Comparison of ENCODE assay signal across 17 mouse cellular contexts in genomic region chr8:60755704-60756415, GRCm38 (mm10).
DNase-seq lines count a peak whose midpoint lies in the region; ATAC-seq and TF ChIP-seq lines count a peak whose summit lies in the region.
"Had no signal": no experiment of that assay in that cellular context is flagged by ENCODE, and none has a peak within 500 bp of the region (broad histone marks: within the 10 kb centered on the region; RNA-seq: fewer than 3 reads in every experiment).

No protein-coding gene starts in this region.

- 51% methylated on average over 18 of the region's 18 CpGs for WGBS in lung, embryonic 16.5 days
- 59% methylated on average over 18 of the region's 18 CpGs for WGBS in intestine, embryonic 16.5 days
- WGBS in kidney, embryonic 15.5 days = 55% methylated on average over 18 of the region's 18 CpGs
- 88% methylated on average over 18 of the region's 18 CpGs for WGBS in cerebellum, adult 2 months

- 0 out of 2 replicates have a peak, but pooled peaks have one; percentile 28 for ATAC-seq in lung, embryonic 16.5 days (ENCODE audit: low read depth)
- no peak for ATAC-seq in intestine, embryonic 16.5 days
- peak; percentile 95 for ATAC-seq in kidney, embryonic 15.5 days (replicated peaks; ENCODE audit: low FRiP score)
- ATAC-seq: forebrain, embryonic 13.5 days; hindbrain, postnatal 0 days had no signal

- H3K36me3 ChIP-seq in lung, embryonic 16.5 days (ENCODE audit: control insufficient read depth, insufficient read depth, low read length) = no peaks in the 10 kb centered on the region
- H3K36me3 ChIP-seq in intestine, embryonic 16.5 days (ENCODE audit: control insufficient read depth, insufficient read depth, low read length) = no peaks in the 10 kb centered on the region
- no peaks in the 10 kb centered on the region for H3K36me3 ChIP-seq in kidney, embryonic 15.5 days
- H3K36me3 ChIP-seq: limb, embryonic 10.5 days; stomach, embryonic 15.5 days had no signal

- no peaks in the 10 kb centered on the region for H3K9me3 ChIP-seq in lung, embryonic 16.5 days (ENCODE audit: control insufficient read depth, low read length)
- H3K9me3 ChIP-seq in intestine, embryonic 16.5 days (ENCODE audit: control insufficient read depth, low read length) = no peaks in the 10 kb centered on the region
- H3K9me3 ChIP-seq in kidney, embryonic 15.5 days (replicated peaks) = no peaks in the 10 kb centered on the region
- H3K9me3 ChIP-seq: forebrain, embryonic 13.5 days; limb, embryonic 10.5 days; stomach, embryonic 15.5 days had no signal

- H3K4me2 ChIP-seq in lung, embryonic 16.5 days (ENCODE audit: low read depth, low read length) = no peak overlapping the region
- H3K4me2 ChIP-seq in intestine, embryonic 16.5 days (ENCODE audit: low read depth, low read length) = 0 out of 2 replicates have a peak overlapping the region, but pooled peaks have one; percentile 11
- H3K4me2 ChIP-seq in kidney, embryonic 15.5 days = peak overlapping the region; percentile 41
- H3K4me2 ChIP-seq: forebrain, embryonic 13.5 days; liver, embryonic 11.5 days; stomach, embryonic 15.5 days had no signal

- no peaks in the 10 kb centered on the region for H3K4me1 ChIP-seq in lung, embryonic 16.5 days (replicated peaks; ENCODE audit: control insufficient read depth, insufficient read depth, low read length)
- H3K4me1 ChIP-seq in intestine, embryonic 16.5 days (ENCODE audit: control insufficient read depth, insufficient read depth, low read length) = no peaks in the 10 kb centered on the region; the same call in 1 of the 2 replicates
- no peaks in the 10 kb centered on the region for H3K4me1 ChIP-seq in kidney, embryonic 15.5 days
- H3K4me1 ChIP-seq in cerebellum, adult 2 months (ENCODE audit: control insufficient read depth, insufficient read depth, low read length) = no peaks in the 10 kb centered on the region
- H3K4me1 ChIP-seq: forebrain, embryonic 13.5 days; stomach, embryonic 15.5 days had no signal

- DNase-seq in lung, postnatal 36 days = no peak
- peak; percentile 87 for DNase-seq in yolk sac, embryonic 10.5 days (ENCODE audit: low spot score)
- DNase-seq in gastrocnemius, postnatal 10 days = no peak
- no peak for DNase-seq in cerebellum, adult 2 months
- DNase-seq: cerebellum, postnatal 25 days; heart, postnatal 4 days; lung, adult 2 months; spleen, adult 18-20 months had no signal

- H3K4me3 ChIP-seq in lung, embryonic 16.5 days (ENCODE audit: low read length) = no peak overlapping the region
- no peak overlapping the region for H3K4me3 ChIP-seq in intestine, embryonic 16.5 days (ENCODE audit: low read length)
- no peak overlapping the region for H3K4me3 ChIP-seq in kidney, embryonic 15.5 days (replicated peaks)
- H3K4me3 ChIP-seq in cerebellum, adult 2 months (replicated peaks; ENCODE audit: insufficient read depth, low read depth, low read length) = no peak overlapping the region
- H3K4me3 ChIP-seq: forebrain, embryonic 13.5 days; layer of hippocampus, adult 2 months; limb, embryonic 10.5 days; stomach, embryonic 15.5 days had no signal

- H3K9ac ChIP-seq in lung, embryonic 16.5 days (ENCODE audit: low read length) = no peak overlapping the region
- H3K9ac ChIP-seq in intestine, embryonic 16.5 days (ENCODE audit: low read depth, low read length) = no peak overlapping the region
- H3K9ac ChIP-seq in kidney, embryonic 15.5 days = no peak overlapping the region
- H3K9ac ChIP-seq: forebrain, embryonic 13.5 days; stomach, embryonic 15.5 days had no signal

- TF ChIP-seq POLR2A in cerebellum, adult 2 months (IDR thresholded peaks at IDR 0.05; ENCODE audit: borderline replicate concordance, insufficient read depth, low read length) = no peak

- H3K27me3 ChIP-seq in lung, embryonic 16.5 days (ENCODE audit: control insufficient read depth, insufficient read depth, low read depth, low read length) = no peaks in the 10 kb centered on the region
- no peaks in the 10 kb centered on the region for H3K27me3 ChIP-seq in intestine, embryonic 16.5 days (replicated peaks; ENCODE audit: control insufficient read depth, insufficient read depth, low read length)
- no peaks in the 10 kb centered on the region for H3K27me3 ChIP-seq in kidney, embryonic 15.5 days
- H3K27me3 ChIP-seq in cerebellum, adult 2 months (ENCODE audit: control insufficient read depth, insufficient read depth, low read length) = no peaks in the 10 kb centered on the region
- H3K27me3 ChIP-seq: forebrain, embryonic 13.5 days; stomach, embryonic 15.5 days had no signal

- TF ChIP-seq CTCF in cerebellum, adult 2 months (IDR thresholded peaks at IDR 0.05; ENCODE audit: borderline replicate concordance, insufficient read depth, low read depth, low read length) = no peak

- no peak overlapping the region for H3K27ac ChIP-seq in lung, embryonic 16.5 days (ENCODE audit: low read length)
- H3K27ac ChIP-seq in intestine, embryonic 16.5 days (ENCODE audit: low read length) = no peak overlapping the region
- peak overlapping the region; percentile 87 for H3K27ac ChIP-seq in kidney, embryonic 15.5 days
- no peak overlapping the region for H3K27ac ChIP-seq in cerebellum, adult 2 months (ENCODE audit: insufficient read depth, low read length)
- H3K27ac ChIP-seq: forebrain, embryonic 13.5 days; hindbrain, postnatal 0 days; layer of hippocampus, adult 2 months; limb, embryonic 10.5 days; stomach, embryonic 15.5 days had no signal
